Mouse (Mus musculus): ENCODE data around the gene Kcnj6. TPM values are rescaled to one million over a fixed set of nuclear protein-coding genes. Genes with fewer than 3 reads are reported as not detected.
A peak's percentile ranks its signal among the peaks of the same experiment; 100 is the strongest.

Gene Kcnj6
- total RNA-seq, 4 experiments from 2014 or later = not detected

GRCm38 (mm10) chr16:94720476-94721153 lies 276.9 kb downstream of the Kcnj6 start:
- DNase-seq (ENCODE audit: low spot score) = no peak

- DNase-seq (ENCODE audit: low spot score) = no peak
These were observed 278.0 kb downstream of the Kcnj6 start for GRCm38 (mm10) chr16:94719488-94719887.

DNA sequence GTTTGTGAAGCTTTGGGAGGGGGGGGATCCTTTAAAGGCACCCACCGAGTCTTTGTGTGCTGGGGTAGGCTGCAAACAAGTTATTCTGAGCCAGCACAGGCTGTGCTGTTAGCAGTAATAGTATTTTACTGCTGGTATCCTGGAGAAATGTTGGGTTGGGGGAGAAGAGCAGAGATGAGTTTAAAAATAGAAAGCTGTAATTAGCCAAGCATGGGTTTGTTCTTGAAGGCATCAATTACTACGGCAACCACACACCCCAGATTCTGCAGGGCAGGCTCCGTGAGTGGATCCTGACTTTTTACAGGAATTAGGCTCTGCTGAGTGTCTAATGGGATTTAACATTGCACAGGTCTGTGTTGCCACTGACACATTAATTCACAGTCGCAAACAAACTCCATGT lies 278.6 kb downstream of the Kcnj6 start:
- DNase-seq (ENCODE audit: low spot score) = no peak

GRCm38 (mm10) chr16:94717051-94717450 lies 280.4 kb downstream of the Kcnj6 start:
- DNase-seq (ENCODE audit: low spot score) = no peak

- DNase-seq (ENCODE audit: low spot score) = no peak
These were observed 283.0 kb downstream of the Kcnj6 start for GRCm38 (mm10) chr16:94714483-94714882.

DNA sequence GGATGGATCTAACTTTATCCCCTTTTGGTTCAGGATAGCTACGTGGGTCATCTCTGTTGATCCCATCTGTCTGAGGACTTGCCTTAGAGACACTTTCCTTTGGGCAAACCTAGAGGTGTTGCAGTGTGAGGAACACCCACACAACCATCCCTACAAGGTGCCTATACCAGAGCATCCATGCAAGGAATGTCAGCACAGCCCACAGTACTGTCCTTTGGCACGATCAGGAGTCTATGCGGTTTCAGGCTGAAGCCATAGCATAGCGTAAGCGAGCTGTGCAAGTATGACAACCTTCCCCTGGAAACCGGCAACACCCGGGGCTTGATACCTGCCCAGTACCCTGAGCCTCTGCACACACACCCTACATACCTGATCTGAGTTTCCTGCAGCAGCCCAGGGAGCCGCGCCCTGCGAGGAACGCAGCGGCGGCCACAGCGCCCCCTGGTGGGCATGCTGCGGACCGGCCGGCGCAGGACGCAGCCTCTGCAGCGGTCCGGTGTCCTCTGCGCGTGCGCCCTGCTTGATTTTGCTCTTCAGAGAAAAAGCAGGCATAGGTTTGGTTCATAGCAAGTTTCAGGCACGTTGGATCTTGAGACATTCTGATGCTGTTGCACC lies 283.9 kb downstream of the Kcnj6 start:
- peak; percentile 40 for DNase-seq (ENCODE audit: low spot score)

DNA sequence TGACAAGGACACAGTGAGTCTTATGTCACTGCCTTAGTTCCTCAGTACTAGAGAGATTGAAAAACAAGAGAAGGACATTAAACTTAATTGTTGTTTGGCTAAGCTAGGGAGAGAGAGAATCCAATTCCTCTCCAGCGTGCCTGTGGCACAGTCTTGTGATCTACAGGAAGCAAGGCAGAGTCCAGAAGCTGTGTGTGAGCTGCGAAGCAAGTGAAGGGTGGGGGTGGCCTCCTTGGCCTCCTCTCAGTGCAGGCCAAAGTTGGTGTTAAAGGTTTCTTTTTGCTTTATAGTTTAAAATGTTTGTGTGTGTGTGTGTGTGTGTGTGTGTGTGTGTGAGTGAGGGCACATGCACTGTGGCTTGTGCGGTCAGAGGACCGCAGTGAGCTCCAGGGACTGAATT lies 295.5 kb downstream of the Kcnj6 start:
- DNase-seq (ENCODE audit: low spot score) = no peak

GRCm38 (mm10) chr16:94701141-94701540 lies 296.4 kb downstream of the Kcnj6 start:
- no peak for DNase-seq (ENCODE audit: low spot score)

Small RNA genes lying within 50 kb of the gene (microRNA-seq; reads per million reads assigned to microRNA genes)
- not detected for gene Gm22745

Data from heart, adult 8-10 months (tissue).